Mouse (Mus musculus) midbrain, embryonic 12.5 days (tissue): ENCODE measurements at regions not wholly inside any gene's neighbourhood (a gene's known extent, or its start where the extent isn't known, plus 50 kb on each side); places are given as distances from the start of the nearest gene placed in this dataset.

Experiments
- ATAC-seq: fragments of 200-750 bp; cut with Nextera tagmentation; 2 replicates; pipeline ENCODE4 v1.8.0; 2017; ENCODE audit warnings: low read depth, moderate TSS enrichment, moderate library complexity; ENCODE audit not compliant: low FRiP score
- H3K27ac ChIP-seq: fragments of 300-500 bp; sonication (generic); replicated peaks from 2 replicates; pipeline ENCODE4 v1.5.1; 2016; ENCODE audit warnings: mild to moderate bottlenecking
- H3K27me3 ChIP-seq: fragments of 300-500 bp; sonication (generic); 2 replicates; pipeline ENCODE4 v1.6.1; 2016; ENCODE audit warnings: mild to moderate bottlenecking
- H3K36me3 ChIP-seq: fragments of 300-500 bp; sonication (generic); 2 replicates; pipeline ENCODE4 v1.6.1; 2016
- H3K4me1 ChIP-seq: fragments of 300-500 bp; sonication (generic); 2 replicates; pipeline ENCODE4 v1.6.1; 2016
- H3K4me2 ChIP-seq: fragments of 300-500 bp; sonication (generic); replicated peaks from 2 replicates; pipeline ENCODE4 v1.6.1; 2016; ENCODE audit warnings: mild to moderate bottlenecking, moderate library complexity
- H3K4me3 ChIP-seq: fragments of 300-500 bp; sonication (generic); 2 replicates; pipeline ENCODE4 v1.5.1; 2016; ENCODE audit warnings: mild to moderate bottlenecking
- H3K9ac ChIP-seq: fragments of 300-500 bp; sonication (generic); replicated peaks from 2 replicates; pipeline ENCODE4 v1.6.1; 2016; ENCODE audit warnings: mild to moderate bottlenecking, moderate library complexity
- H3K9me3 ChIP-seq: fragments of 300-500 bp; sonication (generic); 2 replicates; pipeline ENCODE4 v1.6.1; 2016; ENCODE audit warnings: mild to moderate bottlenecking
- WGBS: fragments of 180-500 bp; shearing (Covaris S2); methylation state at CpG from one replicate; pipeline ENCODE4 v1.1.7; 2016; 5-methylcytosine and 5-hydroxymethylcytosine counted together

DNA sequence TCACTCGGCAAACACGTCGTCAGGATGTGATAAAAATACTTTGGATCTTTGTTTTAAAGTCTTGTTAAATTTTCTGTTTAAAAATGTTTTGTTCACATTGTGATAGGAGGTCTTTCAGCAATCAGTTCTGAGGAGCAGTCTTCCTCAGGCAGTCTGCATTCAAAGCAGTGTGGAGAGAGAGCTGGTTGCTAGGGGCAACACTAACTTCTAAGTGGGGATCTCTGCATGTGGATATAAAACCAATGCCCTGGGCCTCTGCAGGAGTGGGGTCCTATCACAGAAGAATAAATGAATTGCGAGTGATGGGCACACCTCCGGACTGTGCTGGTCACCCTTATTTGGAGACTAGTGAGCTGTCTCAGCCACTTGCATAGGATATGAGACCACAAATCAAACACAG is 270.1 kb upstream of the Gm4791 start:
- Histone ChIP-seq H3K9me3 (no peaks in the 10 kb centered on the region), H3K4me3 (no peak overlapping the region), H3K27ac (no peak overlapping the region), H3K4me2 (no peak overlapping the region), H3K4me1 (peaks cover 8% of the 10 kb centered on the region; the same call in 1 of the 2 replicates), H3K9ac (no peak overlapping the region), H3K27me3 (peaks cover 13% of the 10 kb centered on the region; the same call in 1 of the 2 replicates), H3K36me3 (no peaks in the 10 kb centered on the region)
- 22% methylated on average over 5 of the region's 5 CpGs for WGBS
- no peak for ATAC-seq

- Histone ChIP-seq H3K9me3 (no peaks in the 10 kb centered on the region), H3K27me3 (no peaks in the 10 kb centered on the region), H3K4me3 (no peak overlapping the region), H3K4me1 (peaks cover 8% of the 10 kb centered on the region; the same call in 1 of the 2 replicates), H3K9ac (no peak overlapping the region), H3K27ac (no peak overlapping the region), H3K4me2 (no peak overlapping the region), H3K36me3 (no peaks in the 10 kb centered on the region)
- 81% methylated on average over 5 of the region's 5 CpGs for WGBS
- no peak for ATAC-seq
Observed at GRCm38 (mm10) chr9:46724231-46724630, 274.3 kb upstream of the Gm4791 start.

GRCm38 (mm10) chr9:46713415-46713814 is 285.1 kb upstream of the Gm4791 start:
- Histone ChIP-seq H3K9me3 (no peaks in the 10 kb centered on the region), H3K36me3 (no peaks in the 10 kb centered on the region), H3K4me1 (no peaks in the 10 kb centered on the region), H3K27ac (no peak overlapping the region), H3K4me3 (no peak overlapping the region), H3K4me2 (no peak overlapping the region), H3K9ac (no peak overlapping the region), H3K27me3 (no peaks in the 10 kb centered on the region; the same call in 1 of the 2 replicates)
- ATAC-seq = no peak
- 92% methylated on average over 10 of the region's 10 CpGs for WGBS

DNA sequence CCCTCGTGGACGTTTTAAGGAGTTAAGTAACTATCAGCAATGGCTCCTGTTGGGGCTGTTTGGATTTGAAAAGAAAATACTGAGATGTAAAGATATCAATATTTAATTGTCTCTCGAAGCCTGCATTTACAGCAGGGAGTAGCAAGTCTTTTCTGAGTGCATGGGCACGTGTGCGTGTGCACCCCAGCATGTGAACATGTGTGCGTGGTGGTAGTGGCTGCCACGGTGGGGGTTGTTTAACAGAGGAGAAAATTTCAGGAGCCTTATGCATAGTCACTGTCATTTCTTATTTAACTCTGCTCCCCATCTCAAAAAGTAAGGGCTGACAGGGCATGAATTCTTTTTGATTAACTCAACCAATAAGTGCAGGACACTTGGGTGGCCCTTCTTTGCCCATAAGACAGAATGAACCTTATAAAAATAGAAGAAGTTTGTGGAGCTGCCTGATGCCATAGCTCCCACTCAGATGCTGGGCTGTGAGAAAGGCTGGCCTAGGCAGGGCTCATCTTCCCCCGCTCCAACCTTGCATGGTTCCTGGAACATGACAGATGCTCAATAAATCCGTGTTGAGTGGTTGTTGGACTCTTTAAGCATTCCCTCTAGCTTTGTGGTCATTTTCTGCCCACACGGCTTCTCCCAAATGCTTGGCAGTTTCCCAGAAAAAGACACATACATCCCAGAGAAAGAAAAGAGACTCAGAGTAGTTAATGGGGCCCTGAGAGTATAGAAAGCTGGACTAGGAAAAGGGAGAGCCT is 294.2 kb upstream of the Gm4791 start:
- no peak overlapping the region for H3K9ac ChIP-seq
- H3K36me3 ChIP-seq = no peaks in the 10 kb centered on the region
- H3K4me3 ChIP-seq = no peak overlapping the region
- H3K4me1 ChIP-seq = peaks cover 31% of the 10 kb centered on the region
- 71% methylated on average over 10 of the region's 10 CpGs for WGBS
- H3K9me3 ChIP-seq = no peaks in the 10 kb centered on the region
- no peak overlapping the region for H3K4me2 ChIP-seq
- ATAC-seq = no peak
- peak overlapping the region; percentile 67 for H3K27ac ChIP-seq
- peaks cover 6% of the 10 kb centered on the region; the same call in 1 of the 2 replicates for H3K27me3 ChIP-seq

DNA sequence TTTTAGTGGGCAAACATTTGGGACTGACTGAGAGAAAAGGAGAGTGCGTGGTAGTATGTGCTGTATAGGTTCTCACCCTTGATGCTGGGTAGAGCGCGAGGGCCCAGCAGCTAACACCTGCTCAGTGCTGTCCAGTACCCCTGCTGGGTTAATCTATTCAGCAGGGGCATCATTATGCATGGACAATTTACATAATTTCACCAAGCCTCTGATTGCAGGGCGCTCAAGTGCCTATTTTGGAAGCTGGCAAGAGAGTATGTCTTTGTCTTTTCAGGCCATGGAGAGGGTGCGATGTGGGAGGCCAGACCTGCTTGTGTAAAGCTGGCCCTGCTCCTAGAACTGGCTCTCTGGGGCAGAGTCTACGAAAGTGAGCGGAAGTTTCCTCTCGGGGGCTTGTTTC is 294.9 kb upstream of the Gm4791 start:
- Histone ChIP-seq H3K36me3 (no peaks in the 10 kb centered on the region), H3K27ac (peak overlapping the region; percentile 67), H3K9ac (no peak overlapping the region), H3K4me3 (no peak overlapping the region), H3K4me2 (no peak overlapping the region), H3K4me1 (peaks cover 31% of the 10 kb centered on the region), H3K9me3 (no peaks in the 10 kb centered on the region), H3K27me3 (peaks cover 6% of the 10 kb centered on the region; the same call in 1 of the 2 replicates)
- peak; percentile 74; the same call in 1 of the 2 replicates for ATAC-seq
- 27% methylated on average over 8 of the region's 8 CpGs for WGBS

DNA sequence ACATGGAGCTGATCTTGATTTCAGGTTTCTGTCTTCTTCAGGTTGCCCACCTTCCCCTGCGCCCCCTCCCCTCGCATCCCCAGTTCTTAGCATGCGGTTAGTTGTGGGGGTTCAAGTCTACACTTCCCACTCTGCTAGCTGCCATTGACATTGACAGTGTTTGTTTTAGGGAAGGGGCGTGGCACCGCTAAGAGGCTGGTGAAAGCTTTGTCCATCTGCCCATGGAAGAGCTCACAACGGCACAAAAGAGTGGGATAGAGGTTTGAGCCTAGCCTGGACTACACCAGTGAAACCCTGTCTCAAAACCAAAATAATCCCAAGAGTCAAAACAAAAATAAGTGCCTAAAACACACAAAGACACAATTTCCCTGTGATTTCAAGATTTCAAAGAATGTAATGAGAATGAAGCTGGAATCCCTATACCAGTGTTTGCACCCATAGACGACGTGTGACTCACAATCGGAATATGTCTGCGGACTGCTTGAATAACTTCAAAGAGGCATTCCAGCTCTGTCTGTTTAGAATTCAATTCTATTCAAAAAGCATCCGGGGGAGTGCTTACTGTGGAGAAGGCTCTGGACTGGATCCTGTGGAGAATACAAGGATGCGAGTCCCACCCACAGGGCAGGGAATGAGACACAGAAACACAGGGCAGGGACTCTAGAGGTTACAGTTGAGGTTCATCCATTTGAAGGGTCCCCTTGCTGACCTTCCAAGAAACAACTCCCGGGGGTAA is 295.5 kb upstream of the Gm4791 start:
- peaks cover 31% of the 10 kb centered on the region for H3K4me1 ChIP-seq
- 23% methylated on average over 13 of the region's 13 CpGs for WGBS
- no peaks in the 10 kb centered on the region for H3K36me3 ChIP-seq
- no peak overlapping the region for H3K4me2 ChIP-seq
- peak; percentile 41; the same call in 1 of the 2 replicates for ATAC-seq
- no peak overlapping the region for H3K9ac ChIP-seq
- no peaks in the 10 kb centered on the region for H3K9me3 ChIP-seq
- H3K27me3 ChIP-seq = peaks cover 6% of the 10 kb centered on the region; the same call in 1 of the 2 replicates
- H3K4me3 ChIP-seq = no peak overlapping the region
- peak overlapping the region; percentile 67 for H3K27ac ChIP-seq

- no peak overlapping the region for H3K4me3 ChIP-seq
- H3K4me2 ChIP-seq = peak overlapping the region; percentile 36
- H3K36me3 ChIP-seq = no peaks in the 10 kb centered on the region
- ATAC-seq = peak; percentile 66
- H3K4me1 ChIP-seq = peaks cover 31% of the 10 kb centered on the region
- no peak overlapping the region for H3K9ac ChIP-seq
- H3K9me3 ChIP-seq = no peaks in the 10 kb centered on the region
- peak overlapping the region; percentile 67 for H3K27ac ChIP-seq
- peaks cover 5% of the 10 kb centered on the region; the same call in 1 of the 2 replicates for H3K27me3 ChIP-seq
- WGBS = 10% methylated on average over 16 of the region's 16 CpGs
Observed at GRCm38 (mm10) chr9:46702053-46702900, 296.3 kb upstream of the Gm4791 start.

- no peaks in the 10 kb centered on the region for H3K4me1 ChIP-seq
- no peak for ATAC-seq
- no peak overlapping the region for H3K4me2 ChIP-seq
- no peaks in the 10 kb centered on the region for H3K9me3 ChIP-seq
- H3K27ac ChIP-seq = no peak overlapping the region
- H3K4me3 ChIP-seq = no peak overlapping the region
- H3K9ac ChIP-seq = no peak overlapping the region
- H3K27me3 ChIP-seq = no peaks in the 10 kb centered on the region
- H3K36me3 ChIP-seq = no peaks in the 10 kb centered on the region
- WGBS = 78% methylated on average over 2 of the region's 2 CpGs
Observed at GRCm38 (mm10) chr9:46696171-46696570, 302.4 kb upstream of the Gm4791 start.

- Histone ChIP-seq H3K9ac (no peak overlapping the region), H3K36me3 (no peaks in the 10 kb centered on the region), H3K27me3 (no peaks in the 10 kb centered on the region; the same call in 1 of the 2 replicates), H3K9me3 (no peaks in the 10 kb centered on the region), H3K4me1 (no peaks in the 10 kb centered on the region), H3K27ac (peak overlapping the region; percentile 30; the same call in 1 of the 2 replicates), H3K4me2 (no peak overlapping the region), H3K4me3 (no peak overlapping the region)
- ATAC-seq = no peak
- WGBS = 59% methylated on average over 5 of the region's 5 CpGs
Observed at GRCm38 (mm10) chr9:46689331-46689730, 309.2 kb upstream of the Gm4791 start.

GRCm38 (mm10) chr9:46684113-46684850 is 314.3 kb upstream of the Gm4791 start:
- H3K4me3 ChIP-seq = no peak overlapping the region
- no peaks in the 10 kb centered on the region for H3K36me3 ChIP-seq
- 79% methylated on average over 15 of the region's 15 CpGs for WGBS
- no peaks in the 10 kb centered on the region for H3K9me3 ChIP-seq
- H3K4me1 ChIP-seq = no peaks in the 10 kb centered on the region
- no peak for ATAC-seq
- H3K27me3 ChIP-seq = no peaks in the 10 kb centered on the region; the same call in 1 of the 2 replicates
- no peak overlapping the region for H3K27ac ChIP-seq
- H3K4me2 ChIP-seq = no peak overlapping the region
- no peak overlapping the region for H3K9ac ChIP-seq

DNA sequence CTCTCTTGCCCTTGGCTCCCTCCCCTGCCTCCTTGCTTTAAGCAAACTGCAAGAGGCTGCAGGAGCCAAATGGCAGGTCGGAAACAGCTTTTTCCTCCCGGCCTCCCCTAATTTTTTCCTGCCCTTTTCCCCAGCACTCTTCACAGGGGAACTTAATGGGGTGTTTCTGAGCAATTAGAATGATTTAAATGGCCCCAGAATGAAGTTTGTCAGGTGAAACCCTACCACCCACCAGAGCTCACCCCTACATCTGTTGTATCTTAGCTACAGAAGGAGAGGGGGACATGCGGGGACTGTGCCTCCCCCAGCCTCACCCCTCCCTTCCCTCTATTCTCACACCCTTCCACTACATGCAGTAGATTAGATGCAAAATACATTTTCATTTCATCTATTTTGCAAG is 326.5 kb upstream of the Gm4791 start:
- H3K27ac ChIP-seq = no peak overlapping the region
- no peak for ATAC-seq
- no peaks in the 10 kb centered on the region for H3K9me3 ChIP-seq
- no peaks in the 10 kb centered on the region for H3K4me1 ChIP-seq
- no peaks in the 10 kb centered on the region for H3K36me3 ChIP-seq
- no peaks in the 10 kb centered on the region for H3K27me3 ChIP-seq
- no peak overlapping the region for H3K9ac ChIP-seq
- H3K4me3 ChIP-seq = no peak overlapping the region
- WGBS = 62% methylated on average over 3 of the region's 3 CpGs
- H3K4me2 ChIP-seq = no peak overlapping the region
